Comparison of ENCODE assay signal across 24 mouse cellular contexts in genomic region chr14:19972316-19973029, GRCm38 (mm10). TPM values are rescaled to one million over a fixed set of nuclear protein-coding genes. Genes with fewer than 3 reads are reported as not detected.
DNase-seq lines count a peak whose midpoint lies in the region; ATAC-seq and TF ChIP-seq lines count a peak whose summit lies in the region.
"Had no signal": no experiment of that assay in that cellular context is flagged by ENCODE, and none has a peak within 500 bp of the region (broad histone marks: within the 10 kb centered on the region; RNA-seq: fewer than 3 reads in every experiment).

No protein-coding gene starts in this region.

- 0 out of 4 replicates have a peak, but pooled peaks of 1 of the 2 experiments have one; percentile 22 for TF ChIP-seq POLR2A in MEL (IDR thresholded peaks at IDR 0.05; ENCODE audit: control insufficient read depth in 1 of 2, insufficient read depth in 1 of 2, low read depth in 1 of 2, low read length in 2 of 2, poor library complexity in 1 of 2)

- no peaks in the 10 kb centered on the region for H3K9me3 ChIP-seq in MEL (replicated peaks; ENCODE audit: insufficient read depth, low read length)
- H3K9me3 ChIP-seq in intestine, embryonic 15.5 days = no peaks in the 10 kb centered on the region
- H3K9me3 ChIP-seq: embryonic facial prominence, embryonic 13.5 days; heart, embryonic 13.5 days; limb, embryonic 13.5 days; lung, embryonic 15.5 days; neural tube, embryonic 15.5 days had no signal

- no peak for TF ChIP-seq RAD21 in MEL (IDR thresholded peaks at IDR 0.05; ENCODE audit: low read depth, low read length)

- H3K27me3 ChIP-seq in MEL (ENCODE audit: control insufficient read depth in 1 of 2, insufficient read depth in 2 of 2, low read length in 2 of 2) = no peaks in the 10 kb centered on the region
- no peaks in the 10 kb centered on the region for H3K27me3 ChIP-seq in intestine, embryonic 15.5 days (replicated peaks)
- H3K27me3 ChIP-seq: embryonic facial prominence, embryonic 13.5 days; heart, embryonic 13.5 days; limb, embryonic 13.5 days; lung, embryonic 15.5 days; neural tube, embryonic 15.5 days had no signal

- no peak overlapping the region for H3K4me2 ChIP-seq in intestine, embryonic 15.5 days (replicated peaks)
- H3K4me2 ChIP-seq: embryonic facial prominence, embryonic 13.5 days; heart, embryonic 13.5 days; limb, embryonic 13.5 days; liver, embryonic 11.5 days; lung, embryonic 15.5 days; neural tube, embryonic 15.5 days had no signal

- peaks cover 19 to 49% of the 10 kb centered on the region in 2 experiments for H3K4me1 ChIP-seq in MEL (ENCODE audit: control insufficient read depth in 1 of 2, insufficient read depth in 2 of 2, low read length in 2 of 2)
- H3K4me1 ChIP-seq in intestine, embryonic 15.5 days (replicated peaks) = peaks cover 15% of the 10 kb centered on the region

- intact Hi-C loops in heart, postnatal 36 days (cut with DNase I) = no loop called here

- peak overlapping the region; percentile 8 to 17; a peak in 2 of 4 replicates for H3K4me3 ChIP-seq in MEL (ENCODE audit: control insufficient read depth in 1 of 2, insufficient read depth in 1 of 2, low read depth in 2 of 2, low read length in 2 of 2)
- H3K4me3 ChIP-seq in macrophage (ENCODE audit: inconsistent target) = no peak overlapping the region
- H3K4me3 ChIP-seq in intestine, embryonic 15.5 days (replicated peaks) = no peak overlapping the region
- H3K4me3 ChIP-seq: embryonic facial prominence, embryonic 13.5 days; heart, embryonic 13.5 days; limb, embryonic 13.5 days; lung, embryonic 15.5 days; neural tube, embryonic 15.5 days had no signal

- no peak for TF ChIP-seq CTCF in MEL (IDR thresholded peaks at IDR 0.05 in 2 of 3, conservative IDR thresholded peaks at IDR 0.05 in 1 of 3; ENCODE audit: control insufficient read depth in 1 of 3, insufficient read depth in 1 of 3, low read depth in 2 of 3, low read length in 3 of 3, poor library complexity in 1 of 3, severe bottlenecking in 1 of 3)

- H3K79me2 ChIP-seq in MEL (ENCODE audit: control insufficient read depth, insufficient read depth, low read length, poor library complexity) = peaks cover 1% of the 10 kb centered on the region
- peaks cover 90% of the 10 kb centered on the region for H3K79me2 ChIP-seq in macrophage (ENCODE audit: inconsistent target)

- H3K27ac ChIP-seq in MEL (ENCODE audit: control insufficient read depth, low read depth, low read length) (peak overlapping the region; percentile 74), macrophage (peak overlapping the region; percentile 86)
- no peak overlapping the region for H3K27ac ChIP-seq in intestine, embryonic 15.5 days
- H3K27ac ChIP-seq: embryonic facial prominence, embryonic 13.5 days; heart, embryonic 13.5 days; kidney, postnatal 0 days; limb, embryonic 13.5 days; lung, embryonic 15.5 days; neural tube, embryonic 15.5 days had no signal

- peak; percentile 82 for DNase-seq in heart, adult 11 months
- no peak for DNase-seq in heart, postnatal 36 days
- DNase-seq in A20 (ENCODE audit: low read depth, low spot score) (peak; percentile 21), MEL (ENCODE audit: low read depth, low spot score) (peak; percentile 71)
- DNase-seq in cerebellum, postnatal 10 days = no peak
- DNase-seq: adrenal gland, postnatal 14 days; cerebellum, adult 18-20 months; gastrocnemius, postnatal 14 days; heart, postnatal 10 days; kidney, adult 8-10 months; kidney, postnatal 4 days; midbrain, embryonic 14.5 days; retina, postnatal 1 day; right cerebral cortex, postnatal 14 days; thymus, postnatal 4 days had no signal

- peaks cover 0 to 42% of the 10 kb centered on the region in 2 experiments; a peak in 2 of 4 replicates for H3K36me3 ChIP-seq in MEL (ENCODE audit: control insufficient read depth in 1 of 2, insufficient read depth in 2 of 2, low read length in 2 of 2)
- no peaks in the 10 kb centered on the region for H3K36me3 ChIP-seq in macrophage (ENCODE audit: inconsistent target)
- no peaks in the 10 kb centered on the region for H3K36me3 ChIP-seq in intestine, embryonic 15.5 days
- H3K36me3 ChIP-seq: embryonic facial prominence, embryonic 13.5 days; heart, embryonic 13.5 days; limb, embryonic 13.5 days; lung, embryonic 15.5 days; neural tube, embryonic 15.5 days had no signal

- H3K9ac ChIP-seq in MEL (ENCODE audit: control insufficient read depth, low read depth, low read length, poor library complexity, severe bottlenecking) = peak overlapping the region; percentile 37
- H3K9ac ChIP-seq in intestine, embryonic 15.5 days = no peak overlapping the region
- H3K9ac ChIP-seq: embryonic facial prominence, embryonic 13.5 days; heart, embryonic 13.5 days; limb, embryonic 13.5 days; lung, embryonic 15.5 days; neural tube, embryonic 15.5 days had no signal

- TF ChIP-seq EP300 in MEL (IDR thresholded peaks at IDR 0.05; ENCODE audit: low read depth in 1 of 2, low read length in 2 of 2) = peak in 1 of 2 experiments; percentile 16; a peak in 1 of 4 replicates

- 28% methylated on average over 10 of the region's 13 CpGs for WGBS in macrophage (ENCODE audit: missing documents)
- 82% methylated on average over 13 of the region's 13 CpGs for WGBS in intestine, embryonic 15.5 days

- ATAC-seq in intestine, embryonic 15.5 days = no peak

TF ChIP-seq in MEL, 35 proteins besides CTCF, POLR2A, EP300 and RAD21:
- 0 out of 2 replicates have a peak, but pooled peaks have one; percentile 45 for TF ChIP-seq SIN3A (IDR thresholded peaks at IDR 0.05; ENCODE audit: low read length)
- 0 out of 2 replicates have a peak, but pooled peaks have one; percentile 24 for TF ChIP-seq USF1 (IDR thresholded peaks at IDR 0.05; ENCODE audit: low read depth, low read length)
- TF ChIP-seq GABPA (IDR thresholded peaks at IDR 0.05; ENCODE audit: low read depth, low read length) = no peak
- peak; percentile 94 for TF ChIP-seq BHLHE40 (IDR thresholded peaks at IDR 0.05; ENCODE audit: borderline replicate concordance, low read depth, low read length)
- no peak for TF ChIP-seq CHD1 (IDR thresholded peaks at IDR 0.05; ENCODE audit: low read depth, low read length)
- TF ChIP-seq MYC (IDR thresholded peaks at IDR 0.05; ENCODE audit: low read depth, low read length) = 0 out of 2 replicates have a peak, but pooled peaks have one; percentile 44
- no peak for TF ChIP-seq CHD2 (IDR thresholded peaks at IDR 0.05; ENCODE audit: low read length)
- no peak for TF ChIP-seq ELF1 (IDR thresholded peaks at IDR 0.05; ENCODE audit: low read depth, low read length)
- 0 out of 2 replicates have a peak, but pooled peaks have one; percentile 21 for TF ChIP-seq GATA1 (IDR thresholded peaks at IDR 0.05; ENCODE audit: low read depth, low read length)
- TF ChIP-seq MXI1 (IDR thresholded peaks at IDR 0.05; ENCODE audit: low read depth, low read length) = 0 out of 2 replicates have a peak, but pooled peaks have one; percentile 29
- no peak for TF ChIP-seq POLR2AphosphoS2 (IDR thresholded peaks at IDR 0.05; ENCODE audit: low read length)
- peak; percentile 18; the same call in 1 of the 2 replicates for TF ChIP-seq ETS1 (IDR thresholded peaks at IDR 0.05; ENCODE audit: low read depth, low read length)

RNA-seq across cellular contexts. Expression of gene Gng2, which starts 5.0 kb away (rescaled TPM):
- total RNA-seq in heart, postnatal 36 days (2021) = 10 to 100 TPM in 1 of 2 experiments, 1 to 10 TPM in 1; 8.7 to 13.6 TPM
- total RNA-seq in MEL (2012; rRNA removed) = 3.3 and 8.9 TPM in 2 replicates
- polyA plus RNA-seq in MEL (2012; ENCODE audit: insufficient read depth in 1 of 2, insufficient read length in 2 of 2, low read depth in 1 of 2, low replicate concordance in 2 of 2, missing spikeins in 1 of 2) = 10 to 100 TPM in 1 of 2 experiments, not detected in 1; 17.2 TPM
- total RNA-seq in macrophage (2018; cell fraction: chromatin; rRNA removed) = 10 to 100 TPM in 19 of 26 experiments, 1 to 10 TPM in 7; 4.2 to 66.1 (median 29.6) TPM
- 100 to 1,000 TPM; 131 to 281 (median 162) TPM for total RNA-seq in macrophage (2018; cell fraction: cytosol; rRNA removed)
- 100 to 1,000 TPM in 2 of 26 experiments, 10 to 100 TPM in 24; 21.1 to 122 (median 61.1) TPM for total RNA-seq in macrophage (2018; cell fraction: nucleus; rRNA removed)
- polyA plus RNA-seq in macrophage (2018) = 134 to 216 TPM (median 195 TPM) in 3 replicates
- 52.1 and 55.7 TPM in 2 replicates for polyA plus RNA-seq in intestine, embryonic 15.5 days (2015; fragmentation: Nextera tagmentation; extraction: Ambion mirVana)

Comparison
In these comparisons a context has a peak if more than half of its experiments do, and no peak if none do; other contexts are left out.
1. DNase-seq: peak in heart, adult 11 months (single experiment), A20 (single experiment) and MEL (single experiment); none in heart, postnatal 36 days (0 of 2) and cerebellum, postnatal 10 days (0 of 2).
2. H3K4me3 ChIP-seq: peak in MEL (2 of 2); none in macrophage (single experiment) and intestine, embryonic 15.5 days (single experiment).